Mouse (Mus musculus): ENCODE measurements around the gene Pdpn.

- no peak for TF ChIP-seq POLR2A (IDR thresholded peaks at IDR 0.05; ENCODE audit: control insufficient read depth, extremely low read depth, insufficient read depth, low read length, poor library complexity)
- TF ChIP-seq CTCF (IDR thresholded peaks at IDR 0.05; ENCODE audit: borderline replicate concordance, control insufficient read depth, extremely low read depth, insufficient read depth, low read length, poor library complexity) = no peak
Observed at GRCm38 (mm10) chr4:143253356-143253755, 46.0 kb downstream of the Pdpn start.
